Mouse (Mus musculus) bone marrow, adult 2 months (tissue): ENCODE data around the gene Slc38a7.

Source experiments
- CTCF ChIP-seq: fragments of 200-500 bp; IDR thresholded peaks from 2 replicates; pipeline ENCODE4 v1.5.1; 2011; ENCODE audit warnings: low read length, control low read depth; ENCODE audit not compliant: control insufficient read depth, insufficient read depth
- POLR2A ChIP-seq: fragments of 200-500 bp; IDR thresholded peaks from 2 replicates; pipeline ENCODE4 v1.6.1; 2011; ENCODE audit warnings: low read depth, mild to moderate bottlenecking, control low read depth, low read length, borderline replicate concordance; ENCODE audit not compliant: control insufficient read depth

- TF ChIP-seq POLR2A (no peak), CTCF (no peak)
Observed at GRCm38 (mm10) chr8:95901864-95902263, 48.5 kb upstream of the Slc38a7 start.
